Mouse (Mus musculus) thymus, postnatal 10 days (tissue): Measurements from ENCODE around the gene Vps51.

Source experiments
- DNase-seq, 2 experiments: peaks; one replicate each; pipeline ENCODE4 v3.0.0; 2021; ENCODE audit warnings: low spot score in 2 of 2

Vps51 gene

DNA sequence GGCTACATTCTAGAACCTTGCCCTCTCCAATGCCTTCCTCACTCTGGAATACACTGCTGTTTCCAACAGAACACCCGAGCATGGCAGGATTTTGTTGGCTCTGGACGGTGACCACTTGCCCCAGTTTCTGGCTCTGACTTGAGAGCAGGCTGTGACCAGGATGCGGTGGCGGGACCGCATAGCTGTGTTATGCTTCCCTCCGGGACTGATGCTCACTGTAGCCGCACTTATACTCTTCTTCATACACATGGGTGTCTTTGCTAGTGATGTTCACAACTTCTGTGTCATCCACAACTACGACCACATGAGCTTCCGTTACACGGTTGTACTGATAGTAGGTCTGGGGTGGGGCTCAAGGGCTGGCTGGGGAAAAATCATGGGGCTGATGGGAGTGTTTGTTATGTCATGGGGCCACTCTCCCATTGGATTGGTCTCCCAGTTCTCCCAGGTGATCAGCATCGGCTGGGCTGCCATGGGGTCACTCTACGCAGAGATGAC, 3.0 kb upstream of the Vps51 start, which contains the start of gene Tmem262:
Tmem262 (plus strand) TSS at position 51 of the 498 bp plus-strand sequence.
- DNase-seq, result no peak

DNA sequence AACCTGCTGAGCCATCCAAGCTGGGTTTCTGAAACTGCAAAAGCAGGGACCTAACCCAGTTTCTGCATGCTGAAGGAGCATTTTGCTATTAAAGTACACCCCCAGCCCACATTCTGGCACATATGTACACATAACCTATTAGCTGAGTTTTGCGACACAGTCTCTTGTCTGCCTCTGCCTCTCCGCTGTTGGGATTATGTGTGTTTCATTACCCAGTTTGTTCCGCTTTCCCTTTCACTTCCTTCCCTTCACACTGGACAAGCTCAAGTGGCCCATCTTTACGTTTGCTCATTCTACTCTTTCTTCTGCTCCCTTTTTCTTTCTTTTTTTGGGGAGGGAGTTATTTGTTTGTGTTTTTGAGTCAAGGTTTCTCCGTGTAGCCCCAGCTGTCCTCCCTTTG, 3.1 kb downstream of the Vps51 start:
- no peak for DNase-seq

DNA sequence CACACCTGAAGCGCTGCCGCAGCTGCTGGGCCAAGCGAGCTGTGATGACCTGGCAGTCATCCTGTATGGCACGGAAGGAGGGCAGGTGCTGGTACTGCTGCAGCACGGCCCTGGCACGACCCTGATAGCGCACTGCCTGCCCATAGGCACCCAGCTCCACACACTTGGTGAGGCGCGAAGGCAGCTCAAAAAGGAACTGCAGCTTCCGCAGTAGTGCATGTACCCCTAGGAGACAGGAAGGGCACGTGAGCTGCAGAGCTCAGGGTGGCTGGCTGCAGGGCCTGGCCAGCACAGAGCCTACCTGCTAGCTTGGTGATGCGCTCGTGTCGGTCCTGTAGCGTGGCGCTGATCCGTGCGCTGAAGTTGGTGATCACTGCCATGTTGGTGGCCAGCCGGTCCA, 5.8 kb downstream of the Vps51 start:
- no peak for DNase-seq

DNA sequence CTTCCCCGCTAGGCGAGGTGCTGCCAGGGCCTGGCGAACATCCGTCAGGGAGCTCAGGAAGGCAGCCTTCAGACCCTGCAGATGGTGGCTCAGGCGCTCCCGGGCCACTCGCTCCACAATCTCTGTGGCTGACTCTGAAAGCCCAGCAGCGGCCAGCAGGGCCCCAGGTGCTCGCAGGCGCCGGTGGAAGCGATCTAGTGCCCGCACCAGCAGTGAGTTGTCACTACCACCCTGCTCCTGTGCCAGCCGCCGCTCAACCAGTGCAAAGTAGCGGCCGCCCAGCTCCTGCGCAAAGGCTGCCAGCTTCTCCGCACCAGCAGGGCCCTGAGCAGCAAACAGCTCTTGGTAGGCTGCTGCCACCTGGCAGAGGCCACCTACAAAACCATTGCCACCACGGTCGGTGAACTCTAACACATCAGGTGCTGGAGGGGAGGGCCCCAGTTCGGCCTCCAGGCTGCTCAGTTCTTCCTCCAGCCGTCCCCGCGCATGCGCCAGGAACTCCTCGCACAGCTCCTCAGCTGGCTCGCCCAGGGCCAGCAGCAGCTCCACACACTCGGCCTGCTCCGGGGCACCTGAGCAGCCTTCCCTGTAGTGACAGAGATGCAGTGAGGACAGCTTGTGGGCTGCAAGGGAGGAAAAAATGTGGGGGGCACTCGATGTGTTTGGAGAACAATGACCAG, 6.3 kb downstream of the Vps51 start:
- no peak for DNase-seq

DNA sequence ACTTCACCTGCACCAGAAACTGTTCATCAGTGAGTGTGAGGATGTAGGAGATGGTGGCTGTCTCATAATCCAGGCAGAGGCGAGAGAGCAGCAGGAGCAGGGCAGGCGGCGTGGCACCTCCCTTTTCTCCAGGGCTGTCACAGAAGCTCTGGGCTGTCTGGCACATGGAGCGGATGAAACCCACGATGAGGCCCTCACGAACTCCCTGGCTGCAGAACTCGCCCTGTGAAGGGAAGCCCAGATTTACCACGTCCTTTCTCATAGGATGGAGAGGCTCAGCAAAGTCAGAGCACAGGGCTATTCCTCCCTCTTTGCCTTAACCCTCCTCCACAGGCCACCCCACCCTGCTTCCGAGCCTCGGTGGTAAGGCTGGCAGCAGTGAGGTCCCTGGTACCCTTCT, 7.2 kb downstream of the Vps51 start:
- DNase-seq, result no peak

DNA sequence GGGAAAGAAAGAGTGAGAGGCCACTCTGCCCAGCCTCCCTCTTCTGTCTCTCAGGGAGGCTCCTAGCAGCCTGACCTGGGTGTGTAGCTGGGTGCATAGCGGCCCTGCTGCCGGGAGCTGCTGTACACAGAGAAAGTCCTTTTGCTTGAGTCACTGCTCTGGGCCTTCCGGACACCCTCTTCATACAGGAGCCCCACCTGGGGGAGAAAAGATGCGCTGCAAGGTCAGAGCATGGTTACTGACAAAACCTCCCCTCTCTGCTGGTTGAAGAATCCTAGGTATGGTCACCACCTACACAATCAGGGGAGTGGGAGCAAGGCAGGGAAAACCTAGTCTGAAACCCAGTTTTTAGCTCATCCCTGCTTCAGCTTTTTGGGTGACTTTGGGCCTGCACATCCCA, 8.1 kb downstream of the Vps51 start:
- DNase-seq, result peak in 1 of 2 experiments; percentile 47

DNA sequence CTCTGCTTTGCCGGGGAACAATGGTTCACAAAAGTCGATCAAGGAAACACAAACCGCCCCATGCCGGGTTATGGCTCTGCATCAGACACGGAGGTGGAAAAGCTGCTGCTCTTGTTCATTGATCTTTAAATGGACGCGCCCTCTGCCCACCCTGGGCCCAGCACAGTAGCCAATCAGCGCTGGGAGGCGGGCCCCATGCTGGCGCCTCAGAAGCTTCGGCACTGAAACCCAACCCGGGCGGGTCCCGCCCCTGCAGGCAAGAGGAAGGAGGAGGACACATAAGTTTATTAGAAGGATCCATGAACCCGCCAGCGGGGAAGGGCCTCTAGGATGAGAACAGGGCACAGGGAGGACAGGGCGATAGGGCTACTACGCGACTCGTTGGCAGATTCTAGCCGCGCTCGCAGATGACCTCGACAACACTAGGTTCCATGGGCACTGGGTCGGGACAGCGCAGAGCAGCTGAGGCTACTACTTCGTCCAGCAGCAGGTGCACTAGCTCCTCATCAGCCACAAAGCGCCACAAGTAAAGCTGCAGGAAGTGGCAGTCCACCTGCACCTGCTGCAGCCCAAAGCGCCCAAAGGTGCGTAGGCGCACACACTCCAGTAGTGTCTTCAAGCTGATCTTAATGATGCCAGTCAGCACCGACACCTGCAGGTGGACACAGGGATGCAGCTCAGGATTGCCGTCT, 9.2 kb downstream of the Vps51 start, which contains the start of gene Tm7sf2:
Tm7sf2 (minus strand) TSS at position 650 of the 692 bp plus-strand sequence.
- DNase-seq, result peak; percentile 81 to 83

DNA sequence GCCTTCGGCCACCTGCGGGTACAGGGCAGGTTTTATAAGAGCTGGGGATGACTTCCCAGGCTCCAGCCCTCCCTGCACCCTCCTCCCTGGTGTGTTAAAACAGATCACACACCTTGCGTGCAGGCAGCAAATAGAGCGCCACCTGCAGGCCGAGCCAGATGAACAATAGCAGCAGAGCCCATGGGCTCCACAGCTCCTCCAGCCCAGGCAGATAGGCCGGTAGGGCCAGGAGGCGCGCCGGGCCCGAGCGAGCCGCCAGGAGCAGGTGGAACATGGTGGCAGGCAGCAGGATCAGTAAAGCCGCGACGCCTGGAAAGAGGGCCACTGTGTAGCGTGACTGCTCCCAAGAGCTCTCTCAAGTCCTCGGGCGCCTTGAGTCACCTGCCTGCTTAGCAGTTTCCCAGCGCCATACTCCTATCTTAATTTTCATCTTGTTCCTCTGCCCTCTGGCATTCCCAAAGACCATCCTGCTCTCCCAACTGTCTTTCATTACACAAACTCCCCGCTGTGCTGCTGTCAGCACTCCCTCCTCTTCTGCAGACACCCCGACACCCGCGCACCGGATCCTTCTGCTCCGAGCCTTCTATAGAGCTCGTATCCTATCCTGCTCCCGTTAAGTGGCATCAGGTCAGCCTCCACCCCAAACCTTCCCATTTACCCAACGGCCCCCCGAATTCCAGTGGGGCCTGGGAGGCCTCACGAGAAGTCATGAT, 9.9 kb downstream of the Vps51 start:
- DNase-seq, result peak; percentile 76 to 89

DNA sequence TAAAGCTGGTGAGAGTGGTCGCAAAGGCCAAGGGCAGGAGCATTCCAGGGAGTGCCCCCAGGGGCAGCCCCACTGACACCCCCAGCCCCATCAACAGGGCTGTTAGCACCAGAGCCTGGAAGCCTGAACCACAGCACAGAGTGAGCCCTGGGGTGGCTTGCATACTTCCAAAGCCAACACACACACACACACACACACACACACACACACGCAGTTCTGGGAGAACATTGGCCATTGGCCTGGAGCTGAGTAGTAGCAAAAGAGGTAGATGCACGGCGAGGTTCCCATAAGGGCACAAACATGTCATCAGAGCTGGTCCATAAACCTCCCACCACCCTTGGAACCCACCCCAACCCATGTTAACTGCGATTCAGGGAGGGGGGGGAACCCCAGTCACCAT, 10.5 kb downstream of the Vps51 start:
- DNase-seq, result no peak

DNA sequence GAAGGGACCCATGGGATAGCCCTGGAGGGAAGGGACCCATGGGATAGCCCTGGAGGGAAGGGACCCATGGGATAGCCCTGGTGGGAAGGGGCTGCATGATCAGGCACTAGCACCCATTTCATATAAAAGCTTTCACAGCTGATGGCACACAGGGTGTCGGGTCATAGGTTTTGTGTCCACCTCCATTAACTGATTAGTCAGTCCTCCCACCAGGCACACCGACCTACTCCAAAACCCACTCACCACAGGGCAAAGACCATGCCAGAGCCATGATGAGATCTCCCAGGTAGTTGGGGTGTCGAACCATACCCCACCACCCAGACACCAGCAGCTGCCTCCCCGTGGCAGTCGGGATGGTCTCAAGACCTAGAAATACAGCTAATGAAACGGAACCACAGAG, 13.9 kb downstream of the Vps51 start:
- DNase-seq, result no peak

DNA sequence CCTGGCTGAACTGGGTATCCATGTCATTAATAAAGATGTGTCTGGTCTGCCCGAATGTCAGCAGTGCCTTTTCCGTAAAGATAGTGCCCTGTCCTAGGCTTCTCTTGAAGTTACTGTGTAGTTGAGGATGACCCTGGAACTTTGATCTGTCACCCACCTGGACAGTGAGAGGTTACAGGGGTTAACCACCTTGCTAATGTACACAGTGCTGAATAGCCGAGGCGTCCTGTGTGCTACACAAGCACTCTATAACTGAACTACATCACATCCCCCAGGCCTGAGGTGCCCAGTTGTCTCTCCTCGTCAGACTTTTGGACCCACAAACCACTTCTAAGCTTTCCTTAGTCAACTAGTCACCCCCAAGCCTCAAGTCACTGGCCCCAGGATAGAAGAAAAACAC, 14.6 kb downstream of the Vps51 start:
- no peak for DNase-seq

DNA sequence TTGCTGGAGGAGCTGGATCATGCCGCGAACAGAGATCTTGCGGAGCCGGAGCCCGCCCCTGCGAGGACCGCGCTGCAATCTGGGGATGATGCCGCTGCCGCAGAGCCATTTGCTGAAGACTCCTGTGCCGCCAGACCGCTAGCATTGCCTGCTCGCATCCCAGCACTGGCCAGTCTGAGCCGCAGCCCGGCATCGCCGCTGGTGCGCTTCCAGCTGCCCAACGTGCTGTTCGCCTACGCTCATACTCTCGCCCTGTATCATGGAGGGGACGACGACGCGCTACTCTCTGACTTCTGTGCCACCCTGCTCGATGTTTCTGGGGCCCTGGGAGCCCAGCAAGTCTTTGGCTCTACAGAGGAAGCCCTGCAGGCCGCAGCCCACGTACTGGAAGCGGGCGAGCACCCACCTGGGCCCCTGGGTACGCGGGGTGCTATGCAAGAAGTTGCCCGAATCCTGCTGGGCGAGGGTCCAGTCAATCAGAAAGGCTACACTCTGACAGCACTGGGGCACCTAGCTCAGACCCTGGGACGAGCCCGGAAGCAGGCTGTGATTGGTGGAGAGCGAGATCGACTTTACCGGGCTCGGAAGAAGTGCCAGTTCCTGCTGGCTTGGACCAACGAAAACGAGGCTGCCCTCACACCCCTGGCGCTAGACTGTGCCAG, 15.3 kb downstream of the Vps51 start:
- peak; percentile 63 to 67 for DNase-seq

DNA sequence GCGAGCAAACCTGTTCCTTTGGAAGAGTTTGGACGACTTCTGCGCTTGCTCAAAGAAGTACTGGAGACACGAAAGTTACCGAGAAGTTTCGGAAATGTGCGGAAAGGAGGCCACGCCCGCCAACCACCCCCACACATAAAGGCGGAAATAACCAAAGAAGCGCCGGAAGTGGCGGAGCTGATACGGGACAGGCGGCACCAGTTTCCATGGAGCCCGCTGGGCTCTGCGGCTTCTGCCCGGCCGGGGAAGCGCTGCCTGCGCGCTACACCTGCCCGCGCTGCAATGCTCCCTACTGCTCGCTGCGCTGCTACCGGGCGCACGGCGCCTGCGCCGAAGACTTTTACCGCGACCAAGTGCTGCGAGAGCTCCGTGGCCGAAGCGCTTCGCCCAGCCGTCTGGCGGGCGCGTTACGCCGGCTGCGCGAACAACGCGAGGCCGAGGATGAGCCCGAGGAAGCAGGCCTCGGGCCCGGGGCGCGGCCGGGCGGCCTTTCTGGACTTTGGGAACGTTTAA, 16.0 kb downstream of the Vps51 start, which contains the start of gene Znhit2:
Znhit2 (plus strand) TSS at position 172 of the 513 bp plus-strand sequence.
- peak; percentile 91 to 92 for DNase-seq

DNA sequence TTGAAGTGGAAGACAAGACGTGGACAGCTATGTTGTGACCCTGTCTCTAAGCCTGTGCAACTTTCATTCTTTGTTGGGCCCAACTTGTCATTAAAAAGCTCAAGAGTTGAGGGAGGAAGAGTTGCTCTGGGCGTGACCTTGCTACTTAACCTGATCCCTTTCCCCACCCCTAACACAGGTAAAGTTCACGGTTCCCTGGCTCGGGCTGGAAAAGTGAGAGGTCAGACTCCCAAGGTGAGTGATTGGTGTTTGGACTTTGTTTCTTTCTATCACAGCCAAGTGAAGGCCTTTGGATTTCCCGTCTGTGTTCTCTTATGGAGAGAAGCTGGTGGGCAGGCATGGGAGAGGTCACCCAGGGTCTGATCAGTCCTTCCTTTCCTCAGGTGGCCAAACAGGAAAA, 18.1 kb downstream of the Vps51 start:
- DNase-seq, result no peak

DNA sequence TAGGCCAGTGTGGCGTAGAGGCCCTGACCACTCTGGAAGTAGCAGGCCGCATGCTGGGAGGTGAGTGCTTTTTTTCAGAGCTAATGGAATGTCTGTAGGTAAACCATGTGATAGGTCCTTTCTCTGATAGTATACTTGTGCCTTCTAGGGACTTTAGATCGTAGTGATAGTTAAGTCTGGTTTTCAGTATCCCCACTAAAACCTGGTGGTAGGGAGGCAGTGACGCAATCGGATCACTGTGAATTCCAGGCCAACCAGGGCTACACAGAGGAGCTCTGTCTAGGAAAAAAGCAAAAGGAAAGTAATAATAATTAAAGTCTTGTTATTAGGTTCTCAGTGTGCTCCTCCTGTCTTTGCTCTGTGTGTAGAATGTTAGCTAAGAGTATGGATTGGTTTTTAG, 18.5 kb downstream of the Vps51 start:
- DNase-seq, result no peak

DNA sequence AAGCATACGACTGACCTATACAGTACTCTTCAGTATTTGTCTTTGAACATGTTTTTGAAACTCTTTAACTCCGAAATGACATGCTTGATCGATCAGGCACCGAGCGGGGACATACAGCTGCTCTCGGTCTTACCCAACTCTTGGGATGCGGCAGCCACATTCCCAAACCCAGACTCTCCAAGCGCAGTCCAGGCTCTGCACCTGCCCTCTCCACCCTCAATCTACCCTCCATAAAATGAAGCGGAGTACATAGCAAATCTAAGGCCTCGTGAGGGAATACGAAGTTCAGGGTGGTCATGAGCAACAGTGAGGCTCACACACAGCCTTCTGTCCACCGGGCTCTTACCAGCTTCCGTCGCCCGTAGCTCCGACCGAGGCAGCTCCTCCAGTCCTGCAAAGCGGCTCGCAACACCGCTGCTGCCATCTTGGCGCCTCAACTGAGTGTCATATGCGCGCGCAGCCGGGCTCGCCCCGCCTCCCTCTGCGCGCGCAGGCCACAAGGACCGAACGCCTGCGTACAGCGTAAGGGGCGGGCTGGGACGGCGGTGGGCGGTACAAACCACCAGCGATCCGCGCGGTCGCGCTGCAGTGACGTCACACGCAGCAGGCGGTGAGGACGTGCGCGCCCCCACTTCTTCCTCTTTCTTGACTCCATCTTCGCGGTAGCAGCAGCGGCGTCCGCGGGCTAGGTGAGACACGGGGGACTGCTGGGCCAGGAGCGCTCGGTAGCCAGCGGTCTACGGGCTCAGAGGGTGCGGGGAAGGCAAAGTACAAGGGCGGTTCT, 19.5 kb downstream of the Vps51 start, which contains the start of the genes Mrpl49 and Fau:
Mrpl49 (minus strand) TSS at position 473 of the 784 bp plus-strand sequence.
Fau (plus strand) TSS at position 532 of the 784 bp plus-strand sequence.
- peak; percentile 98 to 99 for DNase-seq

DNA sequence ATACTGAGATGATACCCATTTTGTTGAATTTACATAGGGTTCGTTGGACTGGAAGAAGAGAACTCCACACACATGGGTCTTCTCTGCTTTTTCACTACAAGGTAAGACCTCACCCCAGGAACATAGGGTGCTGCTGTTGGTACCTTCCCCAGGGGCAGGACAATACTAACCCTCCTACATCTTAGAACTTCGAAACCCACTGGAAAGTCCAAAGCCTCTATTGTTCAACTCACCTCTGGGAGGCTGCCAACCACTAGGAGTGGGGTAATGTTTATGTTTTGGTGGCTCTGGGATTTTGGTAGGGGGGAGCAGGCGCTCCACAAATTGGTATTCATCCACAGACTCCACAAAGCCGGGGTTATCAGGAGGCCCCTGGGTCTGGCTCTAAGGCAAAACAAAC, 20.3 kb downstream of the Vps51 start:
- no peak for DNase-seq

DNA sequence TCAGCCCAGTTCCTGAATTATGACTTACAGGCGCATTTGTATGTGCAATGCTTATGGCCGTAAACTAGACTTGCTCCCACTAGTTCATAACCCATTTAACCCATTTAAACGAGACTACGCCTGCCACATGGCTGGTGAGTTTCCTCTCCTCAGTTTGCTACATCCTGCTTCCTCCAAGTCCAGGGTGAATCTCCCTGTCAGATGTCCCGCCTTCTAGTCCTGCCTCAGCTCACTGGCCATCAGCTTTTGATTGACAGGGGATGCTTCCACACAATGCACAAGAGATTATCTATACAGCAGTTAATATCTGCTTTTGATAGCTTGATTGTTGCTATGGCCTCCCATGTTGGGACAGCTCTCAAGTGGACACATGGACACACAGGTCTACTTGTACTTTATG, 22.7 kb downstream of the Vps51 start:
- DNase-seq, result no peak

DNA sequence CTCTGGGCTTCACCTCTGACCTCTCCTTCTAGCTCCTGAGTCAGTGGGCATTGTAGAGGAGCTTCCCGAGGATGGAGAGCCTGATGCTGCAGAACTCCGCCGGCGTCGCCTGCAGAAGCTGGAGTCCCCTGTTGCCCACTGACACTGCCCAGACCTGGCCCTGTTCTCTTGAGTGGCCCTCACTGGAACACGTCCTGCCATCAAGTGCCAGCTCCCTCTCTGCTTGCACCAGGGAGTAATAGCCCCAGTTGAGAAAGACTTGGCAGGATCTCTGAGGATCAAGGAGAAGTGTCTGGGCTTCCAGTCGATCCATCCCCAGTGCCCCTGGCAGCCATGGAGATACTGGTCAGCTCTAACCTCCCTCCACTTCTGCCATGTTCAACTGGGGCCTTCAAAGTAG, 24.5 kb downstream of the Vps51 start:
- no peak for DNase-seq

DNA sequence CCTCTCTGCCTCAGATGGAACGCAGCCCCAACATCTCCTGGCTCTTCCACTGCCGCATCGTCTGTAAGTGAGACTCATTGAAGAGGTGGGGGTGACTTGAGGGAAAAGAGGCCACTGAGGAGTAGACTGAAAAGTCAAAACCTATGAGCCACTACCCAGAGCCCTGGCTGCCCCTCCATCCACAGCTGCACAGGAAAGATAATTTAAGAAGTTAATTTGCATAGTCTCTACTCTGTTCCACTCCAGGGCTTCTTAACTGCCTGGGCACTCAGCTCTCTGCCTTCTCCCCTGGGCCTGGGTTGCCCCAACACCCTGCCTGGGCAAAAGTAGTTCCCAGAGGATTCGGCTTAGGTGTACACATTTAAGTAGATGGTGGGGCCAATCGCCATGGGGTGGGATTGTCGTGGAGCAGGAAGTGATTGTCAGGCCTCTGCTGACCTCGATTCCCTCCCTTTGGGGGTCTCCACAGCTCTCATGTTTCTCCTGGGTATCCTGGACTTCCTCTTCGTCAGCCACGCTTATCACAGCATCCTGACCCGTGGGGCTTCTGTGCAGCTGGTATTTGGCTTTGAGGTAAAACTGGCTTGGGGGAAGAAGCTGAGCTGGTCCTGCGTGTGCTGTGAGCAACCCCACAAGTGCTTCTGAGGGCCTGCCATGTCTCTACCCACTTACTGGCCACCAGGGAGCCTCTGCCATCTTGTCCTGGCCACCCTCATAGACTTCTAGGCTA, 28.2 kb downstream of the Vps51 start:
- no peak for DNase-seq
